Mouse (Mus musculus) G1E (cell line): Measurements from ENCODE around the gene S1pr5.

ENCODE experiments used
- CTCF ChIP-seq: IDR thresholded peaks from 2 replicates; pipeline ENCODE4 v1.5.1; 2012; ENCODE audit warnings: low read depth, low read length, inconsistent platforms, mixed read lengths
- TAL1 ChIP-seq: conservative IDR thresholded peaks from 2 replicates; pipeline ENCODE4 v1.6.1; 2012; ENCODE audit warnings: low read depth, low read length, inconsistent platforms, mixed read lengths

- no peak for TF ChIP-seq CTCF
- no peak for TF ChIP-seq TAL1
Measured at GRCm38 (mm10) chr9:21216050-21216841, 32.0 kb downstream of the S1pr5 start.
